Mouse (Mus musculus) kidney, postnatal 10 days (tissue): Measurements from ENCODE around the gene Ccnb3.
"Not testable (repeated sequence)": the region's sequence is repeated elsewhere in the genome, so short reads cannot be mapped to it uniquely, and the experiment has no call there.

Source experiments
- DNase-seq: peaks from one replicate; pipeline ENCODE4 v3.0.0; 2021; ENCODE audit warnings: mixed read lengths

Ccnb3 gene

DNA sequence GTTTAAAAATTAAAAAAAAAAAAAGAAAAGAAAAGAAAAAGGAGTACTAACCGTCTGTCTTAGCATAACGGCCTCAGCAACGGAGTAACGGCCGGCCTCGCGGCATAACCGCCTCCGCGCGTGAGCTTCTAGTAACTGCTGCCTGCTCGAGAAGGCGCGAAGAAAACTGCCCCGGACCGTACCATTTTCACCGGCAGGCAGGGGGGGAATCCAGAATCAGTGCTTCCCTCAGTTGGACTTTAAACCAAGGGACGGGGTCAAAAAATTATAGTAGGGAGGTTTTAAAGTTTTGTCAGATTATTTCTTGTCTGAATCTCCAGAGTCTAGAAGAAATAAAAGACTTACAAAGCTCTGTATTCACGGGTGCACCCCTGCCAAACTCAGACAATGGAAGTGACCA, at the start of gene Ccnb3:
TSS of gene Ccnb3 (minus strand) at position 101 of the 400 bp plus-strand sequence.
- no peak for DNase-seq

DNA sequence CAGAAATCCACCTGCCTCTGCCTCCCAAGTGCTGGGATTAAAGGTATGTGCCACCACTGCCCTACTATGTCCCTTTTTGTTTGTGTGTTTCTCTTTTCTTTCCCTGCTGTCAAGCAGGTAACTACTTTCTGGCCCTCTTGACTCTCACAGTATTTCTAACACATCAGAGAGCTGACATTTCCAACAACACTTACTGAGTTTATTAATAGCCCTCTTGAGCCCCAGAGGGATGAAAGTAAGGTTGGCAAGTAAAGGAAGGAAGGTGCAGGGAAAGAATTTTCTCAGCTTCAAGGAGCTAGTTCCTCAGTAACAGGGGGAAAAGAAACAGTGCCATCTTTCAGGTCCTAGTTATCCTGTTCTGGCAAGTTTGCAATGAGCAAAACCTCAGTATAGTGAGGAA, 48.9 kb upstream of the Ccnb3 start:
- no peak for DNase-seq

DNA sequence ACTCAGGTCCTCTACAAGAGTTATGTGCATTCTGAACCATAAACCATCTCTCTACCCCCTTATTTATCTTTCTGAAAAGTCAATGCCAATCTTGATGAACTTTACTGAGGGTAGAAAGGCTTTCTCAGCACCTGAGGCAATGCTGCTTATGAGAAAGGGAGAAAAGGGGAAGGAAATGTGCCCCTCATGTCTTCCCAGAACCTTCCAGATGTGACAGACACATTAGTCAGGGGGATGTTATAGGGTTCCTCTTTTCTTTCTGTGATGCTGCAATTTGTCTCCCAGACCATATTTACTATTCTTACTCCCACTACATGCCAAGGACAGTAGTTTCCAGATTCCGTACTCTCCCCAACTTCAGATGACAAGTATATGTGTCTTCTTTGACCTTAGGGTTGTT, 44.5 kb upstream of the Ccnb3 start:
- DNase-seq: no peak

DNA sequence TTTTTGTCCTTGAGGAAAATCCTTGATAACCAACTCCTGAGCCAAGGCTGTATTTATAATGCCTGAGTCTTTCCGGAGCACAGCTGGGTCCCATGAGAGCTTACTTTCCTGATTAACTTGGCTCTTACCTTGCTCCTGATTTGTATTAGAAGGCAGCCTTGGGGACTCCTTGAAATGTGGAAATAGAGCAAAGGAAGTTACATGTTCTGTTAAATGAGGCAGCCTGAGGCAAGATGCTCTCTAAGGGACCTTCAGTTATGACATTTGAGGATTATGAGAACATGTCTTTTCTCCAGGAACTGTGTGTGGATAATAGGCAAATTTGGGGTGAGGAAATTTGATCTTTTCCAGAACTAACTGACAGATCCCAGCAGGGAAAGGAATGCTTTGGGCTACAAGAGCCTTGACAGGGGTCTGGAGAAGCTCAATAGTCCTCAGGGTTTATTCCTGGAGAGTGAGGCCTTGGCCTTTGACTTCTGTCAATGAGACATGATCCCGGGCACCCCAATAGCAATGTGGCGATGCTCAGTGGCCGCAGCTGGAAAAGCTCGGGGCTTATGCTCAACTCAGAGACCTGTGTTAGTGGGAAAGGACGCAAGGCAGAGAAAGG, 38.5 kb upstream of the Ccnb3 start:
- DNase-seq: no peak

DNA sequence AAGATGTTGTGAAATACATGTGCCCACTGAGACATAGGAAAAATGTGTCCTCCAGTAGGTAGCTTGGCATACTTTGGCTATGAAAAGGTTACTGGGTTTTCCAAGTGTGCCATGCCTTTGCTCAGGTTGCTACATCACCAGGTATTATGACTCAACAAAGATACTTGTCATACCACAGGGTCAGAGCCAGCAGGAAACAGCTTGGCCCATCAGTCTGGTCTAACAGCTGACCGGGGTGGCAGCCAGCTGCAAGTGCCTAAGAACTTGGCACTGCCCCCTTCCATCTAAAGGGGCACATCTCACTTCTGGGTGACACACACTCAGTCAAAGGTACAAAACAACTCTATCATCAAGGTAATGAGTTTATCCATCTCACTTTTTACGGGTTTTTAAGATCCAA, 26.6 kb upstream of the Ccnb3 start:
- DNase-seq: no peak

DNA sequence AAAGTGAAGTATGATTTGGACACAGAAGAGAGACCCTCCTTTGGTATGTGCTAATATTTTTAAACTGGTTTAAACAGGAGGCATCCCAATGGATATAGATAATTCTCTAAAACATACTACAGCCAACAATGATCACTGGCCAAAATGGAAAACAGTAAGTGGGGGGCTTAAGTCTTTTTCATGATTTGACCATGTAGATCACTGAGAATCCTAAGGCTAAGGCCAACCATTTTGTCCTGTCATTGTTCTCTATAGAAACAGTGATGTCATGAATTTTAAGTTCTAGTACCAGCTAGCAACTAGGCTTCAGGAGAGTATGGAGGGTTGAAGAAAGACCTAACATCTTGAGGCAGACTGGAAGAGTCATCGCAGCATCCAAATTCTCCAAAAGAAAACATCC, 25.8 kb upstream of the Ccnb3 start, which contains the start of gene Akap4:
TSS of gene Akap4 (plus strand) at position 301 of the 400 bp plus-strand sequence.
- DNase-seq: no peak

DNA sequence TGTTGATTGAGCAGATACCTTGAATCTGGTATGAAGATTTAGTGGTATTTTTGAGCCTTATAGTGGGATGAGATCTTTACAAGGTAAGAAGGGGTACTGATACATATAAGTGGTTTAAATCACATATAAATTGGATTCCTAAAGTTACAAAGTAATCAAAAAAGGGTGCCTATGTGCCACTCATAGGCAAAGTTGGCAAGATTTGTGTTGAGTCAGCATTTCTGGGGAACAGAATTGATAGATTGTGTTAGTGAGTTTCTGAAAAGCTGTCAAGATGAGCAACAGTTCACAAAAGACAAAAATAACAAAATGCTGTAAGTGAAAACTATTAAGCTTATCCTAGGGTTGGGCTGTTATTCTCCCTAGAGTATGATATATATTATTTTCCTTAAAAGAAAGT, 22.7 kb upstream of the Ccnb3 start:
- DNase-seq: no peak

DNA sequence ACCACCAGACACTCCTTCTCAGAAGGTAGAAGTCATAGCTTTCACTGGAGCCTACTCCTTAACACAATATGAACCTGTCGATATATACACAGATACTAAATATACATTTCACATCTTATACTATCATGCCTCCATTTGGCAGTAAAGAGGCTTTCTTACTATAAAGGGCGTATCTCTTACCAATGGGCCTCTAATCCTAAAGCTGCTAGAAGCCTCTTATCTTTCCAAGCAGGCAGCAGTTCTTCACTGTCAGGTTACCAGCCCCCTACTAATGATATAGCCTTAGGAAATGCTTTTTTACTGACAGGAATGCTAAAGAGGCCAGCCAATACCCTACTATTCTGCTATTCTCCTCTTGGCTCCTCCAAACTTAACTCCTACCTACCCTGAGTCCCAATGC, 16.2 kb upstream of the Ccnb3 start:
- DNase-seq: no peak

DNA sequence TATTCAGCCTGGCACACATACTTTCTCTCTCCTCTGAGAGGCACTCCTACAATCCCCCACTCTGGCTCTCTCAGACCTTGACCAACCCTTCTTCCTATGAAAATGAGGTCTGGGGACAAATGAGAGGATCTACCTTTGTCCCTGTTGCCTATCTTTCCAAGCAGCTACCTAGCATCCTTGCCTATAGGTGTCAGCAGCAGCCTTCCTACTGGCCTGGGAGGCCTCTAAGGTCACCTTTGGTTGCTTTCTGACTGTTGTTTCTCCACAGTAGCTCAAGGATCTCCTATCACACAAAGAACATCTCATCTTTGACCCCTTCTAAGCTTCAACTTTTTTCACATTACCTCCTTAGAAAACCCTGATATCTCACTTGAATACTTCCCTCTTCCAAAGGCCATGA, 15.6 kb upstream of the Ccnb3 start:
- DNase-seq: no peak

DNA sequence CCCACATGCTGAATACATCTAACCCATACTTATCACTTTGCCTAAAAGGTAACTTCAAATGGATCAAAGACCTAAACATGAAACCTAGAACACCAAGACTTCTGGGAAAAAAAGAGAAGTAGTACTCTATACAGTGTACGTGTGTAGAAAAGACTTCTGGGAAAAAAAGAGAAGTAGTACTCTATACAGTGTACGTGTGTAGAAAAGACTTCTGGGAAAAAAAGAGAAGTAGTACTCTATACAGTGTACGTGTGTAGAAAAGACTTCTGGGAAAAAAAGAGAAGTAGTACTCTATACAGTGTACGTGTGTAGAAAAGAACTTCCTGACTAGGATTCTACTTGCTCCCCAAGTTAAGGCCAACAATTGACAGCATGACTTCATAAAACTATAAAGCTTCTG, 57.5 kb downstream of the Ccnb3 start:
- not testable (repeated sequence) for DNase-seq

DNA sequence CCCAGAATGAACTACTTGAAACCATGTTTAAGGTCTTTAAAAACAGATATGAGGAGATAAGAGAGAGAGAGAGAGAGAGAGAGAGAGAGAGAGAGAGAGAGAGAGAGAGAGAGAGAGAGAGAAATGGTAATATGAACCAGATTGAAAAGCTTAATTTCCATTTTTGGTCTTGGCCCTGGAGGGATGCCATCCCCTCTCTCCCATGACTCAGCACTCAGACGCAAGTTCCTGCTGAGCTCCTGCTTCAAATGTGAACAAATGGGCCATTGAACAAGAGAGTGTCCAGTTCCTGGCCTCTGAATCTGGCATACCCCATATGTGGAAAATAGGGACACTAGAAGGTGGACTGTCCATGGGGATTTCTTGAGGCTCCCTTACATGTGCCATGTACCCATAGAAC, 69.5 kb downstream of the Ccnb3 start:
- DNase-seq: no peak

DNA sequence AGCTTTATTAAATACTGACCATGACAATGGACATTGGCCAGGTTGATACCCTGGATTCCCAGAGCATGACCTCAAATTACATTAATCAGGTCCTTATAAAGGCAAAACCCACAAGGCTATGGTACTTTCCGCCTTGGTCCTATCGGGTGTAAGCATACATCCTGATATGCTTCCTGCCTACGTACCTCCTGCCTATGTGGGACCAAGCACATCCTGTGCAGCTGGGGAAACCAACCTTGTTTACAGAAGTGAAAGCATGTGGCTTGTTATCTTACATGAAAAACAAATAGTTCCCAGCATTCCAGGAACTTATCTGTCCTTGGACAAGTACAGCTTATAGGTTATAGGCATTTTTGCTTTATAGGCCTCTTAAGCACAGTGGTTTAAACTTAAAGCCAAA, 72.8 kb downstream of the Ccnb3 start:
- no peak for DNase-seq
